Mouse (Mus musculus) layer of hippocampus, adult 8-10 months (tissue): Measurements from ENCODE around the gene Olfr435. TPM values are rescaled to one million over a fixed set of nuclear protein-coding genes. Genes with fewer than 3 reads are reported as not detected.
"Not testable (repeated sequence)": the region's sequence is repeated elsewhere in the genome, so short reads cannot be mapped to it uniquely, and the experiment has no call there.

Experiments
- DNase-seq, 2 experiments: peaks; one replicate each; pipeline ENCODE4 v3.0.0; 2022; ENCODE audit warnings: low spot score in 2 of 2
- total RNA-seq, 4 experiments: library from RNA; stranded (reverse); gene quantifications; 2 replicates each; pipeline ENCODE4 v1.2.4; 2022

Olfr435 gene
- not detected for total RNA-seq

- no peak for DNase-seq
Observed at GRCm38 (mm10) chr6:43196781-43197180, at the start of gene Olfr435. TSS of gene Olfr435 (plus strand) at chr6:43197146.

- no peak for DNase-seq
Observed at GRCm38 (mm10) chr6:43159502-43159901, 37.4 kb upstream of the Olfr435 start.

- DNase-seq = no peak
Observed at GRCm38 (mm10) chr6:43162982-43163381, 34.0 kb upstream of the Olfr435 start, which contains the start of gene Olfr437. TSS of gene Olfr437 (plus strand) at chr6:43163282.

GRCm38 (mm10) chr6:43167246-43167645 is 29.7 kb upstream of the Olfr435 start:
- no peak for DNase-seq

GRCm38 (mm10) chr6:43171840-43172239 is 25.1 kb upstream of the Olfr435 start, which contains the start of gene Olfr13:
TSS of gene Olfr13 (plus strand) at chr6:43172140.
- no peak for DNase-seq

GRCm38 (mm10) chr6:43178129-43178528 is 18.8 kb upstream of the Olfr435 start:
- no peak for DNase-seq

- DNase-seq = no peak
Observed at GRCm38 (mm10) chr6:43178584-43179501, 18.1 kb upstream of the Olfr435 start.

- no peak for DNase-seq
Observed at GRCm38 (mm10) chr6:43190986-43191385, 6.0 kb upstream of the Olfr435 start.

GRCm38 (mm10) chr6:43198094-43198493 is 1.1 kb downstream of the Olfr435 start:
- DNase-seq = no peak

- DNase-seq = no peak
Observed at GRCm38 (mm10) chr6:43202786-43203185, 5.8 kb downstream of the Olfr435 start.

- DNase-seq = no peak
Observed at GRCm38 (mm10) chr6:43205355-43205754, 8.4 kb downstream of the Olfr435 start.

GRCm38 (mm10) chr6:43212873-43213272 is 15.9 kb downstream of the Olfr435 start, which contains the start of gene Olfr434:
TSS of gene Olfr434 (plus strand) at chr6:43213021.
- peak in 1 of 2 experiments; percentile 3 for DNase-seq

GRCm38 (mm10) chr6:43231255-43231654 is 34.3 kb downstream of the Olfr435 start, which contains the start of gene Olfr47:
TSS of gene Olfr47 (plus strand) at chr6:43231529.
- not testable (repeated sequence) for DNase-seq

- no peak for DNase-seq
Observed at GRCm38 (mm10) chr6:43242061-43242460, 45.1 kb downstream of the Olfr435 start.

- DNase-seq = no peak
Observed at GRCm38 (mm10) chr6:43247396-43247795, 50.5 kb downstream of the Olfr435 start.

- DNase-seq = no peak
Observed at GRCm38 (mm10) chr6:43252994-43253393, 56.0 kb downstream of the Olfr435 start.

Other genes with a start within 250 kb of the Olfr435 start
- not detected for gene Olfr444, start 248.1 kb upstream of the Olfr435 start, total RNA-seq
- not detected for gene Olfr441, start 90.8 kb upstream of the Olfr435 start, total RNA-seq
- not detected for gene Olfr237-ps1, start 50.6 kb upstream of the Olfr435 start, total RNA-seq
- not detected for gene Olfr437, start 33.9 kb upstream of the Olfr435 start, total RNA-seq
- not detected for gene Olfr13, start 25.0 kb upstream of the Olfr435 start, total RNA-seq
- gene Olfr434, start 15.9 kb downstream of the Olfr435 start, total RNA-seq = not detected
- not detected for gene Olfr47, start 34.4 kb downstream of the Olfr435 start, total RNA-seq
- gene Arhgef5, start 68.4 kb downstream of the Olfr435 start, total RNA-seq = 1 to 10 TPM; 2.2 to 2.9 (median 2.5) TPM
- not detected for gene Nobox, start 112.4 kb downstream of the Olfr435 start, total RNA-seq